Comparison of ENCODE assay signal across 32 mouse cellular contexts in the genomic region with DNA sequence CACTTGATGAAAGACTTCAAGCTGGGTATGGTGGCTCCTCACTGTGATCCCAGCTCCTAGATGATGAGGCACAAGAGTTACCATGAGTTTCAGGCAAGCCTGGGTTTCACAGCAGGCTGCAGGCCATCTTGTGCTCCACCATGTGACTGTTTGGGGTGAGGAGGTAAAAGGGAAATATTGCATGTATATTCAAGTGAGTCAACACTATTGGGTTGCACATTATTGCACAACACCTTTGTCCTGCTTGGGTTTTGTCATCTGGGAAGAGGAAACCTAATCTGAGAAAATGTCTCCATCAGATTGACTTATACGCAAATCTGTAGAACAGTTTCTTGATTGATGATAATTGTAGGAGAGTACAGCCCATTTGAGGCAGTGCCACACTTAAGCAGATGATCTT. TPM values are rescaled to one million over a fixed set of nuclear protein-coding genes. Genes with fewer than 3 reads are reported as not detected.
DNase-seq lines count a peak whose midpoint lies in the region; ATAC-seq and TF ChIP-seq lines count a peak whose summit lies in the region.
"Had no signal": no experiment of that assay in that cellular context is flagged by ENCODE, and none has a peak within 500 bp of the region (broad histone marks: within the 10 kb centered on the region; RNA-seq: fewer than 3 reads in every experiment).

No protein-coding gene starts in this region.

- WGBS in liver, adult 2 months, result 84% methylated on average over 1 of the region's 1 CpGs
- WGBS in liver, embryonic 11.5 days, result 86% methylated on average over 1 of the region's 1 CpGs
- WGBS in macrophage (ENCODE audit: missing documents), result 100% methylated on average over 1 of the region's 1 CpGs

- intact Hi-C loops in left cerebral cortex, postnatal 36 days (cut with DNase I), result no loop called here

- no peaks in the 10 kb centered on the region for H3K79me2 ChIP-seq in liver, adult 2 months (ENCODE audit: control insufficient read depth, insufficient read depth, low read length)
- no peaks in the 10 kb centered on the region for H3K79me2 ChIP-seq in macrophage (ENCODE audit: inconsistent target)

- H3K9me3 ChIP-seq in liver, embryonic 11.5 days (ENCODE audit: control insufficient read depth, low read length), result no peaks in the 10 kb centered on the region
- H3K9me3 ChIP-seq: embryonic facial prominence, embryonic 12.5 days; heart, embryonic 15.5 days; hindbrain, embryonic 12.5 days; intestine, embryonic 15.5 days; midbrain, embryonic 10.5 days; midbrain, embryonic 15.5 days had no signal

- no peaks in the 10 kb centered on the region for H3K27me3 ChIP-seq in liver, adult 2 months (ENCODE audit: control insufficient read depth, insufficient read depth, low read length)
- no peaks in the 10 kb centered on the region for H3K27me3 ChIP-seq in liver, embryonic 11.5 days (replicated peaks; ENCODE audit: control insufficient read depth, insufficient read depth, low read length)
- H3K27me3 ChIP-seq: embryonic facial prominence, embryonic 12.5 days; heart, embryonic 15.5 days; hindbrain, embryonic 12.5 days; intestine, embryonic 15.5 days; midbrain, embryonic 15.5 days had no signal

- TF ChIP-seq CTCF in liver, adult 2 months (IDR thresholded peaks at IDR 0.05; ENCODE audit: low read depth, low read length), result no peak
- no peak for TF ChIP-seq CTCF in bone marrow macrophage, adult 2 months (IDR thresholded peaks at IDR 0.05; ENCODE audit: low read depth, low read length)

- no peak overlapping the region for H3K9ac ChIP-seq in liver, adult 2 months (ENCODE audit: low read depth, low read length)
- H3K9ac ChIP-seq in liver, embryonic 11.5 days (ENCODE audit: low read depth, low read length), result no peak overlapping the region
- H3K9ac ChIP-seq: embryonic facial prominence, embryonic 12.5 days; forebrain, postnatal 0 days; heart, embryonic 15.5 days; hindbrain, embryonic 12.5 days; intestine, embryonic 15.5 days; lung, embryonic 14.5 days; midbrain, embryonic 15.5 days had no signal

- ATAC-seq in liver, embryonic 11.5 days (replicated peaks; ENCODE audit: low FRiP score), result no peak
- ATAC-seq: CD4-positive, CD25-positive, alpha-beta regulatory T cell, adult 4 months; forebrain, postnatal 0 days; hindbrain, postnatal 0 days; intestine, embryonic 15.5 days; midbrain, embryonic 15.5 days had no signal

- peak; percentile 77 for DNase-seq in liver, adult 2 months (ENCODE audit: extremely low read depth, low read depth, low spot score)
- no peak for DNase-seq in liver, embryonic 11.5 days (ENCODE audit: low spot score)
- peak; percentile 28 for DNase-seq in 3T3-L1 (ENCODE audit: low read depth, low spot score)
- DNase-seq in left cerebral cortex, postnatal 36 days (ENCODE audit: low spot score in 2 of 2), result no peak
- no peak for DNase-seq in heart, adult 8-10 months (ENCODE audit: low spot score)
- DNase-seq in adrenal gland, adult (ENCODE audit: inconsistent age in 2 of 2, low spot score in 1 of 2), result no peak
- DNase-seq: adrenal gland, postnatal 25 days; cerebellum, adult 9-10 months; cerebellum, postnatal 36 days; embryo, embryonic 11 days; forebrain, postnatal 0 days; heart, postnatal 36 days; kidney, postnatal 4 days; left cerebral cortex, postnatal 4 days; lung, embryonic 14.5 days; right cerebral cortex, adult 18-20 months; thymus, adult 18-20 months; thymus, postnatal 25 days had no signal

- no peak overlapping the region for H3K27ac ChIP-seq in liver, adult 2 months (replicated peaks; ENCODE audit: insufficient read depth, low read depth, low read length)
- no peak overlapping the region for H3K27ac ChIP-seq in liver, embryonic 11.5 days (ENCODE audit: low read depth, low read length)
- H3K27ac ChIP-seq in bone marrow macrophage, adult 2 months (ENCODE audit: insufficient read depth, low read depth, low read length), result peak overlapping the region; percentile 41; the same call in 1 of the 2 replicates
- peak overlapping the region; percentile 41 for H3K27ac ChIP-seq in macrophage
- H3K27ac ChIP-seq: embryonic facial prominence, embryonic 12.5 days; heart, embryonic 15.5 days; hindbrain, embryonic 12.5 days; hindbrain, postnatal 0 days; intestine, embryonic 15.5 days; kidney, postnatal 0 days; midbrain, embryonic 10.5 days; midbrain, embryonic 15.5 days; stomach, postnatal 0 days had no signal

- no peak for TF ChIP-seq POLR2A in liver, adult 2 months (IDR thresholded peaks at IDR 0.05; ENCODE audit: extremely low read depth, insufficient read depth, low read length)
- no peak for TF ChIP-seq POLR2A in bone marrow macrophage, adult 2 months (IDR thresholded peaks at IDR 0.05; ENCODE audit: borderline replicate concordance, low read depth, low read length)

- peaks cover 11% of the 10 kb centered on the region for H3K4me1 ChIP-seq in liver, adult 2 months (ENCODE audit: control insufficient read depth, insufficient read depth, low read length)
- H3K4me1 ChIP-seq in liver, embryonic 11.5 days (replicated peaks; ENCODE audit: control insufficient read depth, insufficient read depth, low read length), result no peaks in the 10 kb centered on the region
- peaks cover 3% of the 10 kb centered on the region for H3K4me1 ChIP-seq in bone marrow macrophage, adult 2 months (ENCODE audit: control insufficient read depth, insufficient read depth, low read length)
- H3K4me1 ChIP-seq: embryonic facial prominence, embryonic 12.5 days; heart, embryonic 15.5 days; hindbrain, embryonic 12.5 days; midbrain, embryonic 10.5 days; midbrain, embryonic 15.5 days had no signal

- H3K36me3 ChIP-seq in liver, adult 2 months (ENCODE audit: control insufficient read depth, insufficient read depth, low read length), result no peaks in the 10 kb centered on the region
- no peaks in the 10 kb centered on the region for H3K36me3 ChIP-seq in liver, embryonic 11.5 days (ENCODE audit: control insufficient read depth, insufficient read depth, low read length)
- no peaks in the 10 kb centered on the region for H3K36me3 ChIP-seq in macrophage (ENCODE audit: inconsistent target)
- H3K36me3 ChIP-seq: embryonic facial prominence, embryonic 12.5 days; heart, embryonic 15.5 days; hindbrain, embryonic 12.5 days; intestine, embryonic 15.5 days; midbrain, embryonic 10.5 days; midbrain, embryonic 15.5 days had no signal

- no peak overlapping the region for H3K4me3 ChIP-seq in liver, adult 2 months (ENCODE audit: insufficient read depth, low read depth, low read length)
- H3K4me3 ChIP-seq in liver, embryonic 11.5 days (ENCODE audit: low read depth, low read length), result no peak overlapping the region
- no peak overlapping the region for H3K4me3 ChIP-seq in bone marrow macrophage, adult 2 months (ENCODE audit: insufficient read depth, low read length)
- no peak overlapping the region for H3K4me3 ChIP-seq in macrophage (ENCODE audit: inconsistent target)
- H3K4me3 ChIP-seq: embryonic facial prominence, embryonic 12.5 days; heart, embryonic 15.5 days; hindbrain, embryonic 12.5 days; intestine, embryonic 15.5 days; midbrain, embryonic 10.5 days; midbrain, embryonic 15.5 days had no signal

- H3K4me2 ChIP-seq in liver, embryonic 11.5 days, result no peak overlapping the region
- H3K4me2 ChIP-seq: embryonic facial prominence, embryonic 12.5 days; heart, embryonic 15.5 days; hindbrain, embryonic 12.5 days; intestine, embryonic 15.5 days; lung, embryonic 14.5 days; midbrain, embryonic 15.5 days had no signal

RNA-seq across cellular contexts. Expression of gene Clec2d, which starts 8.7 kb away (rescaled TPM):
- total RNA-seq in liver, adult 2 months (2014; rRNA removed), result 521 and 532 TPM in 2 replicates
- polyA plus RNA-seq in liver, adult 2 months (2012; rRNA removed), result 124 and 141 TPM in 2 replicates
- polyA plus RNA-seq in liver, embryonic 11.5 days (2014; fragmentation: Nextera tagmentation; extraction: Ambion mirVana), result not detected in 2 replicates
- polyA plus RNA-seq in bone marrow macrophage, adult 2 months (2012; ENCODE audit: insufficient read depth, insufficient read length, missing spikeins), result 99.8 and 118 TPM in 2 replicates
- 1,000 to 10,000 TPM in 14 of 26 experiments, 100 to 1,000 TPM in 12; 684 to 1,927 (median 1,016) TPM for total RNA-seq in macrophage (2018; cell fraction: chromatin; rRNA removed)
- total RNA-seq in macrophage (2018; cell fraction: cytosol; rRNA removed), result 100 to 1,000 TPM; 130 to 310 (median 205) TPM
- 1,000 to 10,000 TPM in 24 of 26 experiments, 100 to 1,000 TPM in 2; 867 to 2,363 (median 1,262) TPM for total RNA-seq in macrophage (2018; cell fraction: nucleus; rRNA removed)
- 120 to 201 TPM (median 122 TPM) in 3 replicates for polyA plus RNA-seq in macrophage (2018)
- total RNA-seq in left cerebral cortex, postnatal 36 days (2021), result 1 to 10 TPM; 6.4 to 8.4 TPM
- total RNA-seq in heart, adult 8-10 months (2022), result 10 to 100 TPM; 28.4 to 43.3 (median 34.1) TPM
- polyA plus RNA-seq: forebrain, embryonic 11.5 days; forebrain, postnatal 0 days; hindbrain, embryonic 12.5 days; hindbrain, postnatal 0 days; midbrain, embryonic 10.5 days; midbrain, embryonic 15.5 days; neural tube, embryonic 11.5 days had no signal

Comparison
In these comparisons a context has a peak if more than half of its experiments do, and no peak if none do; other contexts are left out.
1. DNase-seq: peak in liver, adult 2 months (single experiment) and 3T3-L1 (single experiment); none in liver, embryonic 11.5 days (single experiment), left cerebral cortex, postnatal 36 days (0 of 2), heart, adult 8-10 months (single experiment) and adrenal gland, adult (0 of 2).
2. RNA of gene Clec2d, which starts 8.7 kb away (polyA plus RNA-seq): 124 to 141 TPM in liver, adult 2 months, 120 to 201 TPM in macrophage and 99.8 to 118 TPM in bone marrow macrophage, adult 2 months; not detected in liver, embryonic 11.5 days; every median in the first group is over 10 times any median in the second.
3. H3K27ac ChIP-seq: peak in bone marrow macrophage, adult 2 months (single experiment) and macrophage (single experiment); none in liver, adult 2 months (single experiment) and liver, embryonic 11.5 days (single experiment).